Mouse (Mus musculus) small intestine, adult 2 months (tissue): ENCODE data around the gene Syt3.

Source experiments
- CTCF ChIP-seq: fragments of 200-500 bp; IDR thresholded peaks from 2 replicates; pipeline ENCODE4 v1.5.1; 2012; ENCODE audit warnings: low read depth, mild to moderate bottlenecking, control low read depth, inconsistent platforms, low read length, moderate library complexity, mixed read lengths; ENCODE audit not compliant: insufficient replicate concordance, insufficient read length; ENCODE audit errors: extremely low read depth
- POLR2A ChIP-seq: fragments of 200-500 bp; IDR thresholded peaks from 2 replicates; pipeline ENCODE4 v1.6.1; 2012; ENCODE audit warnings: low read depth, mild to moderate bottlenecking, control low read depth, inconsistent platforms, low read length, moderate library complexity

DNA sequence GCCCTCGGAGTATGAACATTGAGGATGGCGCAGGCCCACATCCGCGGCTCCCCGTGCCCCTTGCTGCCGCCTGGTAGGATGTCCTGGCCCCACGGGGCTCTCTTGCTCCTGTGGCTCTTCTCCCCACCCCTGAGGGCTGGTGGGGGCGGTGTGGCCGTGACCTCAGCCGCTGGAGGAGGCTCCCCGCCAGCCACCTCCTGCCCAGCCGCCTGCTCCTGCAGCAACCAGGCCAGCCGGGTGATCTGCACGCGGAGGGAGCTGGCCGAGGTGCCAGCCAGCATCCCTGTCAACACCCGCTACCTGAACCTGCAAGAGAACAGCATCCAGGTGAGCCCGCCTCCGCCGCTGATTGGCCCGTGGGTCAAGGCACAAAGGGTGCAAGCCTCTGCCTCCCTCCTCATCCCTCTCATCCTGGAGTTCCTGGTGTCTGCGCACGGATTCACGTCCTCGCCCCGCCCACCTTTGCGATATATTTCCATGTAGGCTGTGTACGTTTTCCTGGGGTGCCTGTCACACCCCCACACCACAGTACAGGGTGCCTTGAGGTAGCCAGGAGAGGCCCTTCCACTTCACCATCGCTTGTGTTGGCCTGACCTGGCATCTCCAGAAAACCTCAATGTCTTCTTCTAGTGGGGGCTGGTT is 61.1 kb downstream of the Syt3 start:
- TF ChIP-seq POLR2A, result no peak
- no peak for TF ChIP-seq CTCF
